Mouse (Mus musculus): Measurements from ENCODE around the gene Fscn2.
A peak's percentile ranks its signal among the peaks of the same experiment; 100 is the strongest.

The Fscn2 gene

DNA sequence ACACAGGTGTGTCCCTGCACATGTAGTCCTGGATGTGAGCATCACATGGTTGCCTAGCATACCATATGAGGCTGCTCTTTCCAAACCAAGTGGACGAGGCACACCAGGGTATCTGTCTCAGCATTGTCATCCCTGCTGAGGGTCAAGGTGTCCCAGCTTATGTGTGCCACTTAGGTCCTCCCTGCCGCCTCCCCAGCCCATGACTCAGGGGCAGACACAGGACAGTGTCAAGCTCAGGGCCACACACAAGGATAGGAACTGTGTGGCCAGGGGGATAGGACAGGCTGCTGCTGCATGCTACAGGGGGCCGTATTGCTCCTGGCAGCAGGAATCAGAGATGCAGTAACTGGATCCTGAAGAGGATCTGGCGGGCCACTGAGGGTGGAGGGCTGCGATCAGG, 579 bp upstream of the Fscn2 start:
- no peak for DNase-seq

DNA sequence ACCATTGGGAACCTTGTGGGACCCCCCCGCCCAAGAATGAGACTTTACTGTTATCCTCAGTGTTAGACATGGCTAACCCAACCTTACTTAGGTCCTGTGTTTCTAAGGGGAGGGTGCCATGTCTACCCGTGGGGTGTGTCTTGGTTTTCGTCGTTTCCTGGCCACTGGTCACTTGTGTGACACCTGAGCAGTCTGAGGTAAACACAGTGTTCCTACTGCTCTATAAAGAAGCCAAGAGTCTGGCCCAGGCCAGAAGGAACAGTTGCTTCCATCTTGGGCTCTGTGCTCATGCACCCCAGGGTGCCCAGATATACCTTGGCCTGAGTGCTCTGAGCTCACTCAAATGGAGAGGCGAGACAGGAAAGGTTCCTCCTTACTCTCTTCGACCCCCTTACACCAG, 1.6 kb downstream of the Fscn2 start:
- no peak for DNase-seq

DNA sequence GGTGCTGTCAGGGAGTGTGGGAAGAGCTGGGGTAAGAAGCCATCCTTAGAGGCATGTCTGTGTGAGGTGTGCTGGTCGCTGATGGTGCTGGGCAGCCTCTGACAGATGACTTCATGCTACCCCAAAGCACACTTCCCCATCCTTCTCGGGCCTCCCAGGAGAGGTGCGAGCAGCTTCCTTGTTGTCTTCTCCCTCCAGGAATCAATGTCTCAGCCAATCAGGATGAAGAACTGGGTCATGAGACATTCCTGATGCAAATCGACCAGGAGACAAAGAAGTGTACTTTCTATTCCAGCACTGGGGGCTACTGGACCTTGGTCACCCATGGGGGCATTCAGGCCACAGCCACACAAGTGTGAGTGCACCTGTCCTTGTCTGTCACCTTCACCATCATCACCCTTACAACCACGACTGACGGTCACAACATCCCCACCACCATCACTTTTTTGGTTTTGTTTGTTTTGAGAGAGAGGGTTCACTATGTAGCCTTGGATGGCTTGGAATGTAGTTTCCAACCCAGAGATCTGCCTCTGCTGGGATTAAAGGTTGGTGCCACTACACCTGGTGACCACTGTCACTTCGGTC, 5.2 kb downstream of the Fscn2 start:
- DNase-seq = no peak

DNA sequence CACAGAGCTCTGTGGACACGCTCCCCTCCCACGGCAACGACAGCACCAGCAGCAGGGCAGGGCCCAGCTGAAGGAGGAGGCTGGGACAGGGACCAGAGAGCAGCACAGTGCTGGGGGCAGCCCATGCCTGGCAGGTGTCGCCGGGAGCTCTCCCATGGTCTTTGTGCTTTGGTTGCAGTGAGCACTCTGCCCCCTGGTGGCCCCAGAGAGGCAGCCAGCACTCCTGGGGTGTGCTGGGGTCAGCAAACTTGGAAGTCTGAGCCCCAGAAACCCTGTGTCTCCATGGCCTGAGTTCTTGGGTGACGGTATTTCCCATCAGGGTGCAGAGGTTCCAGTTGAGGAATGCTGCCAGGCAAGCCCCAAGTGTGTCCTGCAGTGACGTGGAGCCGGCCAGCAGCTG, 8.3 kb downstream of the Fscn2 start:
- peak; percentile 81 for DNase-seq

DNA sequence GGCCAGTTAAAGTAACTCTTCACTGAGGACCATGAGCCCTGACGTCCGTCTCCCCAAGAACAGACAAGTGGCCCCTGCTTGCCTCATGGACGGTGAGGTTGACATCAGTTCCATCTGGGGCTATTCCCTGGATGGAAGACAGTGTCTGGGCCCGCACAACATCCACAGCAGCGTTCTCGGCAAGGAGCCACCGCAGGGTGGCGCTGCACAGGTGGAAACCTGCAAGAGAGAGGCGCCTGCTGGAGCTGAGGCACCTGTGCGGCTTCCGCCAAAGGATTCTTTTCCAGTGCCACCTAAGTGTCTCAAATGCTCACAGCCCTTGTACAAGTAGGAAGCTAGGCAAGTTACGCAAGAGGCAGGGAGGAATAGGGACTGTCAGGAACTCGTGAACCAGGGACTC, 11.7 kb downstream of the Fscn2 start:
- no peak for DNase-seq

DNA sequence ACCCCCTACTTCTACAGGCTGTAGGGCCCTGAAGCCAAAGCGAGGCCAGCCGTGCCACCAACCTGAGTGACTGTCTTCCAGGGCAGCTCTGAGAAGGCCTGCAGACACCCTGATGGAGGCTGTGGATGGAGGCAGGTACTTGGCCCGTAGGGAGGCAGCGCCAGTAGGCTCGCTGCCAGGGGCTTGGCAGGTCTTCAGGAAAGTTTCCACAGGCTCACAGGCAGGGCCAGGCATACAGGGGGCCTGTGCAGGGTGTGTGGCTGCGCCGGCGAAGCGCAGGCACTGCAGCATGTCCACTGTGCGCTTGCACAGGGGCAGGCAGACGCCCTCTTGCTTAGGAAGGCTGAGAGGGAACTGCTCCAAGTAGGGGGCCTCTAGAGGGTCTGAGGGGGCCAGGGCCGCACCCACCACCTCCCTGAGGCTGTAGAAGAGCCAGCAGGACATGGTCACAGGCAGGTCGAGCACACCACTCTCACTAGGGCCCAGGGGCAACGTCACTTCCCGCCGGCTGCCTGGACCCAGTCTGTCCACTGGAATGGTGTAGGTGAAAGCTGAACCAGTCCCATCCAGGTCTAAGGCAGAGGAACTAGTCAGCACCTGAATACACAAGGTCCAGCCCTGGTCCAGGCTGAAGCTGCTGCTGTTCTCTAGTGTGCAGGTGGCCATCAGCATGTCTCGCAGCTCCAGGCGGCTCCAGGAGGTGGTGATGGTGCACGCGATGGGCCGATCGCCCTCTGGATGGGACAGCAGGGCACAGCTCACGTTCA, 12.7 kb downstream of the Fscn2 start:
- peak; percentile 76 for DNase-seq

DNA sequence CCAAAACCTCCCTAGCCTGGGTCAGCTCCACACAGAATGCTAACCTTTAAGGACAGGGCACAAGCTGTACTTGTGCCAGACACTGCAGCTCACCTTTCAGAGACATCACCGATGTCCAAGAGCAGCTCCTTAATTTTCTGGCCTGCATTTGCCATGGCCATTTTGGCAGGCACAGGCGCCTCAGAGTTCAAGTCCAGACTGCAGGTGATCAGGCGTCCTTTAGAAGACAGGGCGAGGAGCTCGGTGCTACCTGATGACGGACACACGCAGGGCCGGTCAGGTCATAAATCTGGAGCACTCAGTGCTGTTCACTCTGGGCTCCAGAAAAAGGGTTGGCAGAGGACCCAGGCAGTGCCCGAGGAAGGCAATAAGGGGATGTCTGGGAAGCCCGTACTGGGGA, 14.0 kb downstream of the Fscn2 start:
- DNase-seq = no peak

DNA sequence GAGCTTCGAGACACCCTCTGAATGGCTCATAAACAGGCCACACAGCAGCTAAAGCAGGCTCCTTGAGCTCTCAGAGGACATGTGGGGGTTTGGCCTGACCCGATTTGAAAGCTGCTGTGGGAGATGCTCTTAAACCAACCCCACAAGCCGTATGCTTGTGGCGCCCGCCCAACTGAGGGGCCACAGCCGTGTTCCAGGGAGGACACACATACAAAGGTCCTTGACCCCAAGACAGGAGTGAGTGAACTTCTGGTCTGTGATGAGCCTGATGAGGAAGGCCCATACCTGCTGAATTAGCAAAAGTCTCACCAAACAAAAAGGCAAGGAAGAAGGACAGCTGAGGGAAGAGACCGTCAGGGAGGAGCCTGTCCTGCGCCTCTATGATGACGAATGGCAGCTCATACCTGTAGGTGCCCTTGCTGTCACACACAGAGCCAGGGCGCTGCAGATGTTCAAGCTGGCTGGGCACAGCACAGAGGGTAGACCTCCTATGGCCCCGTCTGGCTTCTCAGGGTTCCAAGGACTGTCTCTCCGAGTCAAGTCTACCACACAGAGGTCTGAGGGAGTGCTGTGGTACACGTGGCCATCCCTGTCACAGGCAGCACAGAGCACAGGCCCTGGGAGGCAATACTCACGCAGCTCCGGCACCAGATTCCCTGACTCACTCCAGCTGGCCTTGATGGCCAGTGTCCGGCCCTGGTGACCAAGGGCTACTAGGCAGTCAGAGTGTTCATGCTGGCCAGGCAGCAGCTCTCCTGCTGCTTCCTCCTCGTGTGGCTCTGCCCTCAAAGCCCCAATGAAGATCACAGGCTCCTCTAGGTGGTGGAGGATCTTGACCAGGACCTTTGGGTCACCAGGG, 15.2 kb downstream of the Fscn2 start:
- no peak for DNase-seq

DNA sequence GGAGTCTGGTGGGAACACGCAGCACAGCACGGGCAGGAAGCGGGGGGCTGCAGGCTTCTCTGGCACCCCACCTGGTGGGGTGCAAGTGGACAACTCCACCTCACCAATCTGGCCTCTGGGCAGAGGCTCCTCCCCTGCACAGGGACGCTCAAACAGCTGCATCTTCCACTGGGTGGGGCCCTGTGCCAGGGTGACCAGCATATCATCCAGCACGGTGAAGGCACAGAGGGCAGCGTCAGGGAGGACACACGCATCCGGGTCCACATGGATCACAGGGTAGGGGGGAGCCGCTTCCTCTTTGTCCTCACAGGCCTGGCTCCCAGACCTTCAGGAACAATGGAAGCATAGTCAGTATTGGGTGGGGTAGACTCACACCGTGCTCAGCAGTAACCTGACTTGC, 16.0 kb downstream of the Fscn2 start:
- DNase-seq = no peak

DNA sequence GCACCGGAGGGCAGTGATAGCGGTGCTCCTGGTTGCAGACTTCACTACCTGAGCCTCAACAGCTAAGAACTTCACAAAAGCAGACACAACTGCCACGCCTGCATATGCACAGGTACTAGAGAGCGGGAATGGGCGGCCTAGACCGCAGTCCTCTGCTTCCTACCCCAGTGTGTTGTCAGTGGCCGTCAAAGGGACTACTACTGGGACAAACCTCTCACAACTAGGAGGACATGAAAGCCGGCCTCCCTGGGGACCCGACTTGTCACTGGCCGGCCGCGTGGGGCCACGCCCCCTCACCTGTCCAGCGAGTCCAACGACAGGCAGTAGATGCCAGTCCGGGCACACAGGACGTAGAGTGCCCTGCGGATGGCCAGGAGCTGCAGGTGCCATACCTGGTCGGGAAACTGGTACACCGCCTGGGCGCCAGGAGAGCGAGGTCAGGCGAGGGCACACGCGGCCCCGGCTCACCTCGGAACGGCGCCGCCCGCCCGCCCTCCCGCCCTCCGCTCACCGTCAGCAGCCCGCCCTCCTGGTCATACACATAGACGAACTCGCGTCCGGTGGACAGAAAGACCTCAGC, 16.8 kb downstream of the Fscn2 start:
- DNase-seq = peak; percentile 74

DNA sequence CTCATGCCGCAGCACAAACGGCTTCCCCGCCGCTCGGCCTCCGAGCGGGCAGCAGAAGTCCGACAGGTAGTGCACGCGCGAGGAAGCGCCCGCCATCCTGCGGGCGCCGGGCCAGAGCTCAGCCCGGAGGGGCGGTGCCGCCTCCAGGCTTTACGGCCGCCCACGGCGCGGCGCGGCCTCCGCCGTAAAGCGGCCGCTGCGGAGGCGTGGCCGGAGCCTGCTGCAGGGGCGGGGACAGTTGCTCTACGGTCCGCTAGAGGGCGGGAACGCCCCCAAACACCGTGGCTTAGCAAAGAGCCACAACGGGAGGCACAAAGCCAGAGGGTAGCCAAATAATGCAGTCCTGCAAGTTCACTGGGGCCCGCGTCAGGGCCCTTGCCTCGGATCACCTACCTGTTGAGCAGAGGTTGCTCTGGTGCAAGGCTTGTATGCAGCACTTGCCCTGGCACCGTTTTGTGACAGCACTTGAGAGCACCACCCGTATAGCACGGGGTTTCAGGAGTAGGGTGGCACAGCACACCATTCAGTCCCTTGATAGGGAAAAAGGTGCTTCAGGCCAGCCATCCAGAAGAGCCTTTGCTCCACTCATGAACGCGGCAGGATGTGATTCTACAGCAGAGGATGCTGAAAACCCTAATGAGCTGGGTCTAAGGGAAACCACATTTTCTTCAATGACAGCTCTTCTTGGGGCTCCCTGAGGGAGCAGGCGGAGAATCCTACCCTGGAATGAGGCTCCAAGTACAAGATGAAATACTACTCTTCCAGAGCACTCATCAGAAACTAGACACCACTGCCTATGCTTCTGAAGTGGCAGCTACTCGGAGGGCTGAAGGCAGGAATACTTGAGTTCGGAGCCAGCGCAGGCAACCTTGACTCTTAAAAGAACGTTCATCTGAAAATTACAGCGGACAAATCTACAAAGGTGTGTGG, 17.5 kb downstream of the Fscn2 start, which contains the start of gene Faap100:
Faap100 (minus strand) TSS at position 154 of the 930 bp plus-strand sequence.
- peak; percentile 93 for DNase-seq

DNA sequence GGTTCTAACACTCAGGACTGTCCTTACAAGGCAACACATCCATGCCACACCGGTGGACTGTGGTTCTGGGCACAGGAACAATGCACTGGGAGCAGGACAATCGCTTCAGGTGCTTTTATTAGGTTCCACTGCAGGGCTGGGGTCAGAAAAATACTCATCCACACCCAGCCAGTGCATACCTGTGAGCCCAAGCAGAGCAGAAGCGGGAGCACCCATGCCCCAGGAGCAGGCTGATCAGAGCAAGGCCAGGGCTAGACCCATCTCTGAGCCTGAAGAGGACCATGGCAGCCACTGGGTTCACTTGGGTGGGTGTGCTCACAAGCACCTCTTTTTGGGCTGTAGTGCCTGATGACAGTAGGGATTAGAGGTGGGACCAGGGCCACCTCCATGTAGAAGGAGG, 18.9 kb downstream of the Fscn2 start:
- no peak for DNase-seq

DNA sequence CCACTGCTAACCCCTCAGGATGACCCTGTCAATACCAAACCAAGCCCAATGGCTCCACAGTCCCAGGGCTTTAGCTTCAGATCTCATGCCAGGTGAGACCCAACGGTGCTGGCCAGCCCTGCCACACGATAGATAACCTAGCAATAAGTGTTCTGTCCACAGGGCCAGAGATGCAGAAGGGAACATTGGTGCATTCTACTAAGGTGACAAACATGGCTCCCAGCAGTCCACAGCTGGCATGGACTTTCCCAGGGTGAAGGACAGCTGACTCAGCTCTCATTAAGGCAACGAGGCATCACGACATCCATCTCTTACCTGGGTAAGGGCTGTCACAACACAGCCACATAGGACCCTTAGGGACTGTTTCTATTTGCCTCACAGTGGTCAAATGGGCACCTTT, 19.8 kb downstream of the Fscn2 start:
- DNase-seq = no peak

DNA sequence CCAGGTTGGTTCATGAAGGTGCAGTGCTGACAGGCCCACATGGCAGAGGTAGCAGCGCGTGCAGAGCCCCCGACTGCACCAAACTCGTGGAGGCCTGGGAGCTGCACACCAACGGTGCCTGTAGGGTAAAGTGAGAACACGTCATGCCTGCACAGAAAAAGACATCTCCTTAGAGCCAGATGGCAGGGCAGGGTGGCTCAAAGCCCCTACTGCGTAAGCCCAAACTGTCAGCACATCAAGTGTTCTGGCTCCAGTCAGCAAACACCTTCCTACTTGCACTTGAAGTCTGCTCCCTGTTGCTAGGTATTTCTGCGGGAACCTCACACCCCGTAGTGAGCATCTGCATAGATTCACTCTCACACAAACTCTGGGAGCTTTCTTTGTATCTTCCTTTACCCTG, 21.2 kb downstream of the Fscn2 start:
- no peak for DNase-seq

DNA sequence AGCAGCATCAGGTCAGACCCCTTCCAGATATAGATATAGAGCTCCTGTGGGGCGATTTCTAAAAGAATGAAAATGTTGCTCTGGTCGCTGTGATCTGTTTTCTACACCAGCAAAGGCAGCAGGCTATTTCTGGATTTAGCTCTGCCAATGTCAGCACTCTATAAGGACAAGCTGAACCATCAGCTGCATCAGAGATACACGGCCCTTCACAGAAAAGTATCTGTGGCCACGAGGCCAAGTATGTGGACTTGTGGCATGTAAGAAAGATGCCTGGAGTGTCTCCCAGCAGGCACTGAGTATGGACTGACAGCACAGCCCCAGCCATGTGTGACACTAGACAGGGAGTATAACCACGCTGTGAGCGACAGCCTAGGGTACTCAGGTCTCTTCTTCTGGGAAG, 25.3 kb downstream of the Fscn2 start:
- DNase-seq = no peak

DNA sequence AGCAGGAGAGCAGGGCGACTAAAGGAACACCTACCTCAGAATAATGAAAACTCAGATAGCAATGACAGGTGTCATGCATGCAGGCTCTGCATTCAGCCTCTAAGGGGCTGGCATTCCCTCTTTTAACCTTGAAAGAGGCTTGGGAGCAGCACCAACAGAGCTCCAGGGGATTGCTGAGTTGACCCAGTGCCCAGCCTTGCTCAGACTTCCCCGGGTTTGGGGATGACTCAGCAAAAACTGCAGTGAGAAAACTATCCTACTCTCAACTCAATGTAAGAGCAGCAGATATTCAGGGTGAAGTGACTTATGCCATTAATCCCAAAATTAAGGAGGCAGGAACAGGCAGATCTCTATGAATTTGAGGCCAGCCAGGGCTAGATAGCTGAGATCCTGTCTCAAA, 25.8 kb downstream of the Fscn2 start:
- peak; percentile 8 for DNase-seq

DNA sequence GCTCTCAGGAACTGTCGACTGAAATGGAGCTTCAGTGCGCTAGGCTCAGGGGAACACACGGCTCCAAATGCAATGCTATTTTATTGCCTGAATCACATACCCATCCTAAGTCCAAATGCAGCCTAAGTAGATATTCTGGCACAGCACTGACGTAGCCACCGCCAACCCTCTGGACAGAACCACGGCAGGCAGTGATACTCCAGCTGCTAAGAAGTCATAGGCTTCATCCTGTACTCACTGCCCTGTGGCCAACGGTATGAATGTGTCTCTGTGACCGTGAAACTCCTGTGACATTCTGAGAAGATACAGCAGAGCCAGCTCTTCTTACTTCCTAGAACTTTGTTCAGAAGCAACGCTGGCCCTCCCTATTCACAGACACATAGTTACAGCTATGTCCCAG, 27.2 kb downstream of the Fscn2 start:
- DNase-seq = no peak

DNA sequence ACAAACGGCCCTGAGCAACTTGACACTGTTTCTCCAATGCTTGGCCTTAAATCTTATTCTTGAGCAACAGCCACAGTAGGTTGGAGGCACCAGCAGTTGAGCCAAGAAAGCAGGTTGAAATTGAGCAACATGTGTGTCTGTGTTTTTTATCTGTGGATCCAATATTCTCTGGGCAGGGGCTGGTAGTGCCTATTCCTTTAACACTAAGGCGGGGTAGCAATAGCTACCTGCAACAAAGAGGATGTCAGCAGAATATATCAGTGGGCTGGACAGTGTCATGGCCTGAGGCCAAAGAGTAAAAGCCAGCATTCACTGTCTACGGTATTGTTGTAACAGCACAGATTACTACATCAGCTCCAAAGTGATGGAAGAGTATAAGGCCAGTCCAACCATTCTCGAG, 34.3 kb downstream of the Fscn2 start:
- no peak for DNase-seq

DNA sequence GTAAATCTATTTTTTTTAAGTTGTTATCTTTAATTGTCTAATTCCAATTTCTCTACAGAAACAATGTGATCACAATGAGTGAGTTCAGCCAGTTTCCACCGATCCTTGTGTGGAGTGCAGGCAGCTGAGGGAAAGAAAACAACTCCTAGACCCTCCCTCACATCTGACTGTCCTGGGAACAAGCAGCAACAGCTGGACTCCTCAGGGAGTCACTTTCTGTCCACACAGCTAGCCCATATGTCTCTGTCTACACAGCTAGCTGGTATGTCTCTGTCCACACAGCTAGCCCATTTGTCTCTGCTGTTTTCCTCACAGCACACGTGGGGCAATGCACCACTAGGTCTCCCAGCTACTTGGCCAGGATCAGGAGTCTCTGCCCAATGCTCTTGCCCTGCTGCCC, 36.3 kb downstream of the Fscn2 start:
- DNase-seq = no peak

DNA sequence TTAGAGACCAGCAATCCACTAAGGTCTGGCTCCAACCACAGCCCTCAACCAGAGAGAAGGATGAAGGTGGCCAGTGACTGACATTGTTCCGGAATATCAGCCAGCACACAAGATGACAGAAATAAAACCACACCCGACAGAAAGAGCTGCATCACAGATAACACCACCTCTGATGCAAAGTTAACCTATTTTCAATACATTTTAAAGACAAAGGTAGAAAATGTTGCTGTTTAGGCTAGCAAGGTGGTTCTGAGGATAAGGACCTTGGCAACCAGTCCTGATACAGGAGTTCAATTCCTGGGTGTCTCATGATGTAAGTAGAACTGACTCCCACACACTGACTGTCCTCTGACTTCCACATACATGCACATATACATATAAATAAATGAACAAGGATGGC, 38.0 kb downstream of the Fscn2 start:
- no peak for DNase-seq

DNA sequence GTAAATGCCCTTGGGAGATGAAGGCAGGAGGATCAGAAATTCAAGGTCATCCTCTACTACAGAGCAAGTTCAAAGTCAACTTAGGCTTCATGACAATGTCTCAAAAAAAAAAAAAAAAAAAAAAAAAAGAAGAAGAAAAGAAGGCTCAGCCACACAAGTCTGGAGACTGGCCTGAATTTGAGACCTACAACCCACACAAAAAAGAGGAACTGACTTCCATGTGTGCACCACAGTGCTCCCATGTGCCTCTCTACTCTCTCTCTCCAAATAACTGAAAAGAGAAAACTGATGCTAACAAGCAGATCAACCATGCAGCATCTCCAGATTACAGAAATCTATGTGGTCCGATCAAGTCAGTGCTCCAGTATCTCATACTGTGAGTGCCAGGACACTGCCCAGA, 43.5 kb downstream of the Fscn2 start:
- DNase-seq = no peak

DNA sequence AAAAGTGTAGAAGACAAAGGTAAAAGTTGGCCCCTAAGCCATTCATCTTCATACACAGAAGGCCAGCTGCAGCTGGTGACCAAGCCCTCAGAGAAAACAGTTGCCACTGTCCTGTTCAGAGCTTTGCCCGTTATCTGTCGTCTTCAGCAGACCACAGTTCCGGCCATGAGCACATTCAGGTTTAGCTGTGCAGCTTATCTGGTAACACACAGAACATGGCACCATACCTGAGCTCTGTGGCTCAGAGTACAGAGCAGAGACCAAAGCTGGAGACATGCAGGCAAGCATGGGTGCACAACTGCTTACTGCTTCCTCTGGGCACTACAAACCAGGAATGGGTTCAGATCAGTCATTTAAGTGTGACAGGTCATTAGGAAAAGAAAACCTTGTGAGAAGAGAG, 44.5 kb downstream of the Fscn2 start:
- DNase-seq = no peak

DNA sequence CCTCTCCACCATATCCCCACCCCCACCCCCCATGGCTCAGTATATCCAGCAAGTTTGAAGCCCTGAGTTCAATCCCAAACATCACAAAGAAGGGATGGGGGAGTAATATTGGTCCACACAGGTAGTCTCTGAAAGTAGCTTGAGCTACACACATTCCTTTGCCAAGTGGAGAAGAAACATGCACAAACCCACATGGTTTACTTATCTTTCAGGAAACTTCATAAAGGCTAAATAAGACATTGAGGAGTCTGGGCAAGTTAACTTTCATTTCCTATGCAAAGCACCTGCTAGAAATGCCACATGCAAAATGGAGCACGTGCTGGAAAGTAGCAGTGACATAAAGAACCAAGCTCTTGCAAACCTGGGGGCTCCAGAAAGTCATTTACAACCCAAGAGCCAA, 45.1 kb downstream of the Fscn2 start:
- DNase-seq = no peak

Data from kidney, adult 18-20 months (tissue).